Comparison of ENCODE assay signal across 10 mouse cellular contexts in the genomic region with DNA sequence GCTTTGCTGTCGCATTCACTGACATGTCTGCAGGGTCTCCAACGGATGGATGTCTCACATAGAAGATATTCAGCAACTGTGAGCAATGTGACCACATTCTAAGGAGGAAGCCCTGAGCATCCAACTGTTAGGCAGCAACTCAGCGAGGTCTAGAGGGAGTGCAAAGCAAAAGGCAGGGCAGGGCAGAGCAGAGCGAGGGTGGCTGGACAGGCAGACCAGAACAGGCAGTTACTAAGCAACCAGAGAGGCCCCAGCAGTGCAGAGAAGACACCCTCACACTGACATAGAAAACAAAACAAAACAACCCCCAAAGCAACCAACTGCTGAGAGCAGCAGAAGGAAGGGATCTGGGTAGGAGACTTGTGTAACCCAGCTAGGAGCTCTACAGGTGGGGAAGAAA.
A peak's percentile ranks its signal among the peaks of the same experiment; 100 is the strongest.
DNase-seq lines count a peak whose midpoint lies in the region; ATAC-seq lines count a peak whose summit lies in the region.
"Had no signal": no experiment of that assay in that cellular context is flagged by ENCODE, and none has a peak within 500 bp of the region (broad histone marks: within the 10 kb centered on the region; RNA-seq: fewer than 3 reads in every experiment).

No protein-coding gene starts in this region.

- 32% methylated on average over 4 of the region's 4 CpGs for WGBS in hindbrain, embryonic 10.5 days
- WGBS in hindbrain, embryonic 14.5 days = 17% methylated on average over 4 of the region's 4 CpGs
- WGBS in forebrain, embryonic 15.5 days = 14% methylated on average over 4 of the region's 4 CpGs

- ATAC-seq in hindbrain, embryonic 14.5 days (ENCODE audit: low FRiP score) = no peak; the same call in 1 of the 2 replicates
- ATAC-seq in forebrain, embryonic 15.5 days (replicated peaks) = 0 out of 2 replicates have a peak, but pooled peaks have one; percentile 73
- ATAC-seq in erythroblast, adult 5-6 weeks (replicated peaks; ENCODE audit: low FRiP score, poor library complexity, severe bottlenecking) = no peak
- ATAC-seq: lung, postnatal 0 days had no signal

- H3K4me3 ChIP-seq in hindbrain, embryonic 10.5 days = no peak overlapping the region
- H3K4me3 ChIP-seq in hindbrain, embryonic 14.5 days (replicated peaks; ENCODE audit: low read length) = no peak overlapping the region
- H3K4me3 ChIP-seq in forebrain, embryonic 15.5 days = no peak overlapping the region

- peak overlapping the region; percentile 50; the same call in 1 of the 2 replicates for H3K27ac ChIP-seq in hindbrain, embryonic 10.5 days
- H3K27ac ChIP-seq in hindbrain, embryonic 14.5 days = no peak overlapping the region
- H3K27ac ChIP-seq in forebrain, embryonic 15.5 days (replicated peaks) = peak overlapping the region; percentile 55

- intact Hi-C loops in left cerebral cortex, postnatal 36 days (cut with DNase I) = no loop called here

- no peaks in the 10 kb centered on the region for H3K27me3 ChIP-seq in hindbrain, embryonic 10.5 days (ENCODE audit: insufficient read depth, poor library complexity, severe bottlenecking)
- no peaks in the 10 kb centered on the region for H3K27me3 ChIP-seq in hindbrain, embryonic 14.5 days (ENCODE audit: control insufficient read depth, insufficient read depth, low read length)
- H3K27me3 ChIP-seq in forebrain, embryonic 15.5 days = no peaks in the 10 kb centered on the region

- H3K9me3 ChIP-seq in hindbrain, embryonic 10.5 days = peaks cover 10% of the 10 kb centered on the region; the same call in 1 of the 2 replicates
- peaks cover 8% of the 10 kb centered on the region for H3K9me3 ChIP-seq in hindbrain, embryonic 14.5 days (ENCODE audit: control insufficient read depth, low read length)
- H3K9me3 ChIP-seq in forebrain, embryonic 15.5 days = 0 out of 2 replicates have a peak, but pooled peaks cover 5% of the 10 kb centered on the region

- H3K4me1 ChIP-seq in hindbrain, embryonic 10.5 days (replicated peaks) = peaks cover 33% of the 10 kb centered on the region
- H3K4me1 ChIP-seq in hindbrain, embryonic 14.5 days (replicated peaks; ENCODE audit: control insufficient read depth, insufficient read depth, low read length) = peaks cover 24% of the 10 kb centered on the region; the same call in 1 of the 2 replicates
- peaks cover 28% of the 10 kb centered on the region for H3K4me1 ChIP-seq in forebrain, embryonic 15.5 days

- H3K36me3 ChIP-seq in hindbrain, embryonic 10.5 days = peaks cover 25% of the 10 kb centered on the region
- peaks cover 13% of the 10 kb centered on the region; the same call in 1 of the 2 replicates for H3K36me3 ChIP-seq in hindbrain, embryonic 14.5 days (replicated peaks; ENCODE audit: control insufficient read depth, insufficient read depth)
- H3K36me3 ChIP-seq in forebrain, embryonic 15.5 days = peaks cover 7% of the 10 kb centered on the region

- H3K9ac ChIP-seq in hindbrain, embryonic 14.5 days = no peak overlapping the region
- no peak overlapping the region for H3K9ac ChIP-seq in forebrain, embryonic 15.5 days (replicated peaks)

- peak; percentile 13 for DNase-seq in hindbrain, embryonic 10.5 days (ENCODE audit: low spot score)
- no peak for DNase-seq in hindbrain, embryonic 14.5 days (ENCODE audit: low spot score)
- DNase-seq in adipocyte (ENCODE audit: low spot score) = peak; percentile 31
- DNase-seq in mesoderm, embryonic 11.5 days (ENCODE audit: low read depth, low spot score) = peak; percentile 12
- DNase-seq in left cerebral cortex, postnatal 36 days (ENCODE audit: low spot score in 2 of 2) = no peak
- DNase-seq in adrenal gland, postnatal 25 days = no peak
- DNase-seq: thymus, postnatal 36 days had no signal

- H3K4me2 ChIP-seq in hindbrain, embryonic 14.5 days (replicated peaks) = no peak overlapping the region
- H3K4me2 ChIP-seq in forebrain, embryonic 15.5 days (replicated peaks) = 0 out of 2 replicates have a peak overlapping the region, but pooled peaks have one; percentile 3

Comparison
In these comparisons a context has a peak if more than half of its experiments do, and no peak if none do; other contexts are left out.
1. DNase-seq: peak in hindbrain, embryonic 10.5 days (single experiment), adipocyte (single experiment) and mesoderm, embryonic 11.5 days (single experiment); none in hindbrain, embryonic 14.5 days (single experiment), left cerebral cortex, postnatal 36 days (0 of 2) and adrenal gland, postnatal 25 days (single experiment).